Mouse (Mus musculus) ES-E14 (cell line): ENCODE data around the gene Bcl9.

ENCODE experiments used
- CHD2 ChIP-seq: IDR thresholded peaks from 2 replicates; pipeline ENCODE4 v1.6.1; 2014; ENCODE audit warnings: mild to moderate bottlenecking, low read depth, low read length, inconsistent platforms
- HCFC1 ChIP-seq: IDR thresholded peaks from 2 replicates; pipeline ENCODE4 v1.6.1; 2012; ENCODE audit warnings: low read length, inconsistent platforms, borderline replicate concordance; ENCODE audit not compliant: insufficient read depth
- MAFK ChIP-seq: IDR thresholded peaks from 2 replicates; pipeline ENCODE4 v1.6.1; 2014; ENCODE audit warnings: mild to moderate bottlenecking, low read depth, low read length, inconsistent platforms; ENCODE audit not compliant: insufficient read depth
- ZNF384 ChIP-seq: IDR thresholded peaks from 2 replicates; pipeline ENCODE4 v1.6.1; 2012; ENCODE audit warnings: low read depth, low read length, inconsistent platforms

GRCm38 (mm10) chr3:97196571-97196970 is 101.1 kb downstream of the Bcl9 start:
- TF ChIP-seq HCFC1, result no peak
- no peak for TF ChIP-seq MAFK
- no peak for TF ChIP-seq ZNF384
- no peak for TF ChIP-seq CHD2
